Mouse (Mus musculus): ENCODE results near the gene Hykk. TPM values are rescaled to one million over a fixed set of nuclear protein-coding genes. Genes with fewer than 3 reads are reported as not detected.

The Hykk gene
- 4.2 and 4.7 TPM in 2 replicates for polyA plus RNA-seq (2016; fragmentation: Nextera tagmentation; extraction: Ambion mirVana)

GRCm38 (mm10) chr9:54917010-54917677, at the start of gene Hykk:
TSS of gene Hykk (plus strand) at chr9:54917283.
- Histone ChIP-seq H3K9me3 (no peaks in the 10 kb centered on the region), H3K27ac (0 out of 2 replicates have a peak within 1 kb of the TSS, but pooled peaks have one; percentile 50), H3K4me1 (peaks cover 9% of the 10 kb centered on the region), H3K4me2 (peak within 1 kb of the TSS; percentile 92), H3K4me3 (replicated peaks) (peak within 1 kb of the TSS; percentile 69), H3K36me3 (replicated peaks) (no peaks in the 10 kb centered on the region), H3K9ac (peak within 1 kb of the TSS; percentile 71), H3K27me3 (no peaks in the 10 kb centered on the region)
- WGBS, result under 1% methylated on average over 34 of the region's 34 CpGs
- peak; percentile 99 for ATAC-seq (ENCODE audit: low FRiP score)

DNA sequence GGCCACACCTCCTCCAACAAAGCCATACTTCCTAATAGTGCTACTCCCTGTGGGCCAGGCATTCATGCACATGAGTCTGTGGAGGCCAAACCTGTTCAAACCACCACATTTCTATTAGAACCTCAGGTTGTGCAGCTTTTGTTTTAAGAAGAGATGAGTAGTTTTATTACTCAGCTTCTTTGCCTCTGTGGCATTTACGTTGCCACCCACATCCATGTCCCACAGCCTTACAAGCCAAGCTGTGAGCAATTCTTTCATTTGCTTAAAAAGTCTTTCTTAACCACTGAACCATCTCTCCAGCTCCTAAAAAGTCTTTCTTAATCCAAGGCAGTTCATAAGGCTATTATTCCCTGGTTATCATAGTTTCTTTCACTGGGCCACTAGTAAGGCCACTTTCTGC, 38.3 kb upstream of the Hykk start:
- Histone ChIP-seq H3K27me3 (no peaks in the 10 kb centered on the region), H3K4me1 (no peaks in the 10 kb centered on the region), H3K4me3 (replicated peaks) (no peak overlapping the region), H3K4me2 (no peak overlapping the region), H3K27ac (no peak overlapping the region), H3K9me3 (no peaks in the 10 kb centered on the region), H3K36me3 (replicated peaks) (peaks cover 43% of the 10 kb centered on the region), H3K9ac (no peak overlapping the region)
- 97% methylated on average over 1 of the region's 1 CpGs for WGBS
- no peak for ATAC-seq (ENCODE audit: low FRiP score)

- no peak overlapping the region for H3K4me3 ChIP-seq (replicated peaks)
- peaks cover 59% of the 10 kb centered on the region for H3K36me3 ChIP-seq (replicated peaks)
- 83% methylated on average over 4 of the region's 4 CpGs for WGBS
- no peaks in the 10 kb centered on the region for H3K9me3 ChIP-seq
- H3K4me2 ChIP-seq, result no peak overlapping the region
- H3K27ac ChIP-seq, result no peak overlapping the region
- H3K27me3 ChIP-seq, result no peaks in the 10 kb centered on the region
- no peak overlapping the region for H3K9ac ChIP-seq
- ATAC-seq (ENCODE audit: low FRiP score), result no peak
- H3K4me1 ChIP-seq, result no peaks in the 10 kb centered on the region
These were observed 25.0 kb upstream of the Hykk start for GRCm38 (mm10) chr9:54892111-54892510.

- Histone ChIP-seq H3K9ac (no peak overlapping the region), H3K36me3 (replicated peaks) (peaks cover 66% of the 10 kb centered on the region), H3K9me3 (no peaks in the 10 kb centered on the region), H3K27ac (no peak overlapping the region), H3K27me3 (no peaks in the 10 kb centered on the region), H3K4me1 (no peaks in the 10 kb centered on the region), H3K4me2 (no peak overlapping the region), H3K4me3 (replicated peaks) (no peak overlapping the region)
- no peak for ATAC-seq (ENCODE audit: low FRiP score)
- 91% methylated on average over 3 of the region's 3 CpGs for WGBS
These were observed 20.0 kb upstream of the Hykk start for GRCm38 (mm10) chr9:54897097-54897496.

- WGBS, result 94% methylated on average over 5 of the region's 5 CpGs
- H3K4me2 ChIP-seq, result no peak overlapping the region
- no peak overlapping the region for H3K4me3 ChIP-seq (replicated peaks)
- no peaks in the 10 kb centered on the region for H3K4me1 ChIP-seq
- H3K27ac ChIP-seq, result no peak overlapping the region
- ATAC-seq (ENCODE audit: low FRiP score), result no peak
- H3K9me3 ChIP-seq, result no peaks in the 10 kb centered on the region
- H3K36me3 ChIP-seq (replicated peaks), result peaks cover 56% of the 10 kb centered on the region
- no peaks in the 10 kb centered on the region for H3K27me3 ChIP-seq
- H3K9ac ChIP-seq, result no peak overlapping the region
These were observed 7.6 kb upstream of the Hykk start for GRCm38 (mm10) chr9:54909446-54909845.

DNA sequence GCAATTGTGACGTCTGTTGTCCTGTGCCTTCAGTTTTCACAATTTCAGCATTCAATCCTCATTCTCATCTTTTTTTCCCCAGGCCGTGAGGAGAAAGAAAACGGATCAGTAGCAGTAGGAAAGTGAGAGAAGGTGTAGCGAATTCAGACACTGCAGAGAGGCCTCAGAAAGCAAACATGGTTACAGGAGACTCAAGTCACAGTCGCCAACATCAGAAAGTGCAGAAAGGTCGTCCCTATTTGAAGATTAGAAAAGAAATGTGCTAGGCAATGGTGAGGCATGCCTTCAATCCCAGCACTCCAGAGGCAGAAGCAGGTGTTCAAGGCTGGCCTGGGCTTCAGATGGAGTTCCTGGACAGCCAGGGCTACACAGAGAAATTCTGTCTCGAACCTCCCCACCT, 1.5 kb upstream of the Hykk start:
- no peak overlapping the region for H3K4me2 ChIP-seq
- no peak overlapping the region for H3K27ac ChIP-seq
- WGBS, result 70% methylated on average over 7 of the region's 7 CpGs
- H3K4me1 ChIP-seq, result peaks cover 9% of the 10 kb centered on the region
- H3K9ac ChIP-seq, result no peak overlapping the region
- H3K36me3 ChIP-seq (replicated peaks), result peaks cover 11% of the 10 kb centered on the region
- H3K4me3 ChIP-seq (replicated peaks), result no peak overlapping the region
- ATAC-seq (ENCODE audit: low FRiP score), result no peak
- no peaks in the 10 kb centered on the region for H3K9me3 ChIP-seq
- no peaks in the 10 kb centered on the region for H3K27me3 ChIP-seq

DNA sequence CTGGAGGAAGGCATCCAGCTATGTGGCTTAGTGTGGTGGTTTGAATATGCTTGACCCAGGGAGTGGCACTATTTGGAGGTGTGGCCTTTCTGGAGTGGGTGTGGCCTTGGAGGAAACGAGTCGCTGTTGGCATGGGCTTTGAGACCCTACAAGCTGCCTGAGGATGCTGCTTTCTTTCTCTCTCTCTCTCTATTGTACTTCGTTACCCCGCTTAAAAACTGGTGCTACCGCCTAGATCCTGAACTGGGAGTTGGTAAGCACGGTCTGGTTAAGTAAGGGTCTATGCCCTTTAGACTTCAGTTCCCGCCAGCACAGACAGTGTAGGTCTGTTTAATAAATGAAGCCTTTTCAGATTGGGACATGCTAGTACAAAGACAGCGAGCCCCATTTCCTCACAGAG, 682 bp upstream of the Hykk start:
- peaks cover 9% of the 10 kb centered on the region for H3K4me1 ChIP-seq
- H3K36me3 ChIP-seq (replicated peaks), result peaks cover 6% of the 10 kb centered on the region; the same call in 1 of the 2 replicates
- peak overlapping the region; percentile 69; the same call in 1 of the 2 replicates for H3K4me3 ChIP-seq (replicated peaks)
- WGBS, result 75% methylated on average over 8 of the region's 8 CpGs
- peak; percentile 4 for ATAC-seq (ENCODE audit: low FRiP score)
- H3K9ac ChIP-seq, result no peak overlapping the region
- H3K4me2 ChIP-seq, result peak overlapping the region; percentile 92
- no peaks in the 10 kb centered on the region for H3K27me3 ChIP-seq
- no peak overlapping the region for H3K27ac ChIP-seq
- H3K9me3 ChIP-seq, result no peaks in the 10 kb centered on the region

DNA sequence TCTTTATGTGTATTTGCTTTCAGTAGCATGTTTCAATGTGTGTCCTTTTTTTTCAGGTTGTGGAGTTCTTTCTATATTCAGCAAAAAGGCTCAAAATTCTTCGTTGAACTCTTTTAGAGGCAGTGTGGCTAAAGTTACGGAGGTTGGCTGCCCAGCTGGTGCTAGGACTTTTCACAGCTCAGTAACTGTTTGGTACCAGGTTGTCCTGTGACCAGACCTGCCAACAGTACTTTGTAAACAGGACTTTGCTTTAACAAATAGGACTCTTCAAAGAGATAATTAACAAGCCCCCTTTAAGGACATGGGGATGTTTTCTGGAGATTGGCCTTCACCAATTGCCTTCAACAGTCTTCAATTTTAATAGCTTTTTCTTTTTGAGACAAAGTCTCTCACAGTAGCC, 1.1 kb downstream of the Hykk start:
- 74% methylated on average over 2 of the region's 2 CpGs for WGBS
- Histone ChIP-seq H3K9me3 (no peaks in the 10 kb centered on the region), H3K9ac (no peak overlapping the region), H3K27ac (no peak overlapping the region), H3K4me1 (peaks cover 9% of the 10 kb centered on the region), H3K36me3 (replicated peaks) (peaks cover 6% of the 10 kb centered on the region; the same call in 1 of the 2 replicates), H3K27me3 (no peaks in the 10 kb centered on the region), H3K4me3 (replicated peaks) (no peak overlapping the region), H3K4me2 (no peak overlapping the region)
- ATAC-seq (ENCODE audit: low FRiP score), result no peak

GRCm38 (mm10) chr9:54918781-54919180, 1.7 kb downstream of the Hykk start:
- 97% methylated on average over 5 of the region's 5 CpGs for WGBS
- no peak for ATAC-seq (ENCODE audit: low FRiP score)
- Histone ChIP-seq H3K4me2 (no peak overlapping the region), H3K4me3 (replicated peaks) (no peak overlapping the region), H3K36me3 (replicated peaks) (peaks cover 6% of the 10 kb centered on the region; the same call in 1 of the 2 replicates), H3K9me3 (no peaks in the 10 kb centered on the region), H3K9ac (no peak overlapping the region), H3K27ac (no peak overlapping the region), H3K27me3 (no peaks in the 10 kb centered on the region), H3K4me1 (peaks cover 9% of the 10 kb centered on the region)

- Histone ChIP-seq H3K9me3 (no peaks in the 10 kb centered on the region), H3K27ac (no peak overlapping the region), H3K27me3 (no peaks in the 10 kb centered on the region), H3K9ac (no peak overlapping the region), H3K36me3 (replicated peaks) (peaks cover 6% of the 10 kb centered on the region; the same call in 1 of the 2 replicates), H3K4me3 (replicated peaks) (no peak overlapping the region), H3K4me1 (peaks cover 9% of the 10 kb centered on the region), H3K4me2 (no peak overlapping the region)
- no peak for ATAC-seq (ENCODE audit: low FRiP score)
- 49% methylated on average over 4 of the region's 4 CpGs for whole genome bisulfite sequencing
These were observed 2.9 kb downstream of the Hykk start for GRCm38 (mm10) chr9:54919946-54920345.

DNA sequence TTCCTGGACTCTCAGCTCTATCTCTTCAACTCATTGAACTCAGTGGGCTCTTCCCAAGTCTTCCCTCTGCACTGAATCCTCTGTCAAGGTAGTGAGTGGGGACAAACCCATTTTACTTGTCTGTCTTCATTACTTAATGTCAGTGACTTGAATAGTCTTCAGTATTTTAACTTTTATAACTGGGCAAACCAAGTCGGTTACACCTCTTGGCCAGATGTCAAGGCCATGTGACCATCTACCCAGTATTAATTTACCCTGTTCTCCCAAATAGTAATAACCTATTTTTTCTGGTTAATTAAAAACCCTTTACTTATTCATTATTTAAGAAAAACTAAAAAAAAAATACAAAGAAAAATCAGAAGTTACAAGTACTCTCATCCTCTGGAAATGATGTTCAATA, 13.7 kb downstream of the Hykk start:
- WGBS, result 95% methylated on average over 1 of the region's 1 CpGs
- Histone ChIP-seq H3K36me3 (replicated peaks) (no peaks in the 10 kb centered on the region), H3K9me3 (no peaks in the 10 kb centered on the region), H3K27me3 (no peaks in the 10 kb centered on the region), H3K4me3 (replicated peaks) (no peak overlapping the region), H3K4me1 (no peaks in the 10 kb centered on the region), H3K4me2 (no peak overlapping the region), H3K27ac (no peak overlapping the region), H3K9ac (no peak overlapping the region)
- ATAC-seq (ENCODE audit: low FRiP score), result no peak

DNA sequence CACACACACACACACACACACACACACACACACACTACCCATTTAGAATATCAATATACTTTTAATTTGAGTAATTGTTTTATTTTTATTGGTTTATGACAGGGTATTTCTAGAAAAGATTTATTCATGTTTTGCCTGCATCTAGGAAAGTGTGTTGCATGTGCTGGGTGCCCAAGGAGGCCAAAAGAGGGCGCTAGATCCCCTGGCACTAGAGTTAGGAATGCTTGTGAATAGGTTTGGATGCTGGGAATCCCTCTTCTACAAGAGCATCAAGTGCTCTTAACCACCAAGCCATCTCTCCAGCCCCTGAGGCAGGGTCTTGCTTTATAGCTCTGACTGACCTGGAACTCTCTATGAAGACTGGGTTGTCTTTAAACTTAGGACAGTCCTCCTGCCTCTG, 14.7 kb downstream of the Hykk start:
- WGBS, result 0% methylated on average over 1 of the region's 1 CpGs
- no peak for ATAC-seq (ENCODE audit: low FRiP score)
- no peak overlapping the region for H3K27ac ChIP-seq
- no peak overlapping the region for H3K4me2 ChIP-seq
- no peaks in the 10 kb centered on the region for H3K4me1 ChIP-seq
- H3K36me3 ChIP-seq (replicated peaks), result no peaks in the 10 kb centered on the region
- H3K9me3 ChIP-seq, result no peaks in the 10 kb centered on the region
- H3K4me3 ChIP-seq (replicated peaks), result no peak overlapping the region
- no peak overlapping the region for H3K9ac ChIP-seq
- no peaks in the 10 kb centered on the region for H3K27me3 ChIP-seq

- H3K9me3 ChIP-seq, result no peaks in the 10 kb centered on the region
- H3K4me1 ChIP-seq, result no peaks in the 10 kb centered on the region
- 78% methylated on average over 2 of the region's 2 CpGs for WGBS
- H3K4me2 ChIP-seq, result no peak overlapping the region
- H3K36me3 ChIP-seq (replicated peaks), result no peaks in the 10 kb centered on the region
- H3K27ac ChIP-seq, result no peak overlapping the region
- H3K9ac ChIP-seq, result no peak overlapping the region
- no peaks in the 10 kb centered on the region for H3K27me3 ChIP-seq
- no peak overlapping the region for H3K4me3 ChIP-seq (replicated peaks)
- ATAC-seq (ENCODE audit: low FRiP score), result no peak
These were observed 15.3 kb downstream of the Hykk start for GRCm38 (mm10) chr9:54932379-54932778.
